In the genomic region with DNA sequence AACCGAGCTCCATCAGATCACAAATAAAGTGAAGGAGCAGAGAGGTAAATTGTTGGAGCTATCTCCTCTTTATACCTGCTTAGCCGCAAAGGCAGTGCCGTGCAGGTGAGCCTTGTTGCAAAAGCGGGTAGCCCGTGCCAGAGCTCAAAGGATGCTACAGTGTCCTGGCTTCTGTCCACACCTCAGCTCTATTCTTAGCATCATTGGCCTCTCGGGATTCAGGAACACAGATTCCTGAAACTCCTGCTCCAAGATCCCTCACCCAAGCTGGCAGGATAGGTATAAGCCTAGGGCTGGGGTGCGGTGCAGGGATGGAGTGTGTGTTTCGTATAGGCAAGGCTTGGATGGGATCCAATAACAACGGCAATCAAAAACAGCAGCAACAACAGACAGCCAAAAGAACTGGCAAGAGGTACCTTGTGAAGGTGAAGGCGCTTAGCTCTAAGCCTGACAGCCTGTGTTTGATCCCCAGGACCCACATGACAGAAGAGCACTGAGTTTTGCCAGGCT, we compare ENCODE assay signal across 30 mouse cellular contexts. TPM values are rescaled to one million over a fixed set of nuclear protein-coding genes. Genes with fewer than 3 reads are reported as not detected.
DNase-seq lines count a peak whose midpoint lies in the region; ATAC-seq lines count a peak whose summit lies in the region.
"Had no signal": no experiment of that assay in that cellular context is flagged by ENCODE, and none has a peak within 500 bp of the region (broad histone marks: within the 10 kb centered on the region; RNA-seq: fewer than 3 reads in every experiment).

No protein-coding gene starts in this region.

- H3K36me3 ChIP-seq in limb, embryonic 13.5 days = no peaks in the 10 kb centered on the region
- H3K36me3 ChIP-seq in limb, embryonic 10.5 days = no peaks in the 10 kb centered on the region
- H3K36me3 ChIP-seq: embryonic facial prominence, embryonic 12.5 days; forebrain, embryonic 10.5 days; heart, embryonic 12.5 days; heart, embryonic 15.5 days; hindbrain, embryonic 10.5 days; hindbrain, embryonic 13.5 days; intestine, embryonic 15.5 days had no signal

- no peak overlapping the region for H3K9ac ChIP-seq in limb, embryonic 13.5 days
- H3K9ac ChIP-seq: embryonic facial prominence, embryonic 12.5 days; forebrain, embryonic 13.5 days; heart, embryonic 12.5 days; heart, embryonic 15.5 days; hindbrain, embryonic 13.5 days; intestine, embryonic 15.5 days had no signal

- peaks cover 14% of the 10 kb centered on the region for H3K4me1 ChIP-seq in limb, embryonic 13.5 days
- peaks cover 14% of the 10 kb centered on the region for H3K4me1 ChIP-seq in limb, embryonic 10.5 days
- H3K4me1 ChIP-seq: forebrain, embryonic 13.5 days; heart, embryonic 15.5 days; intestine, embryonic 15.5 days had no signal

- ATAC-seq in cerebellum, adult (ENCODE audit: insufficient number of reproducible peaks, low FRiP score, low TSS enrichment) = no peak
- 0 out of 2 replicates have a peak, but pooled peaks have one; percentile 18 for ATAC-seq in limb, embryonic 13.5 days (ENCODE audit: low FRiP score, low read depth)
- ATAC-seq: CD4-positive, CD25-positive, alpha-beta regulatory T cell, adult 4 months; forebrain, embryonic 13.5 days; forebrain, embryonic 16.5 days; hindbrain, embryonic 16.5 days; intestine, embryonic 15.5 days had no signal

- no peak overlapping the region for H3K27ac ChIP-seq in limb, embryonic 13.5 days
- H3K27ac ChIP-seq in limb, embryonic 10.5 days = no peak overlapping the region
- H3K27ac ChIP-seq: embryonic facial prominence, embryonic 12.5 days; forebrain, embryonic 10.5 days; forebrain, embryonic 13.5 days; heart, embryonic 15.5 days; hindbrain, embryonic 10.5 days; hindbrain, embryonic 13.5 days; intestine, embryonic 15.5 days had no signal

- H3K27me3 ChIP-seq in limb, embryonic 13.5 days = no peaks in the 10 kb centered on the region
- H3K27me3 ChIP-seq in limb, embryonic 10.5 days (ENCODE audit: low read depth, poor library complexity, severe bottlenecking) = no peaks in the 10 kb centered on the region
- H3K27me3 ChIP-seq: embryonic facial prominence, embryonic 12.5 days; forebrain, embryonic 13.5 days; hindbrain, embryonic 13.5 days; intestine, embryonic 15.5 days had no signal

- H3K9me3 ChIP-seq in limb, embryonic 13.5 days = no peaks in the 10 kb centered on the region
- no peaks in the 10 kb centered on the region for H3K9me3 ChIP-seq in limb, embryonic 10.5 days (replicated peaks)
- H3K9me3 ChIP-seq: embryonic facial prominence, embryonic 12.5 days; forebrain, embryonic 10.5 days; forebrain, embryonic 13.5 days; heart, embryonic 12.5 days; heart, embryonic 15.5 days; hindbrain, embryonic 10.5 days; hindbrain, embryonic 13.5 days; intestine, embryonic 15.5 days had no signal

- WGBS in limb, embryonic 13.5 days = 71% methylated on average over 10 of the region's 10 CpGs
- 89% methylated on average over 10 of the region's 10 CpGs for WGBS in limb, embryonic 10.5 days

- H3K4me3 ChIP-seq in limb, embryonic 13.5 days = no peak overlapping the region
- no peak overlapping the region for H3K4me3 ChIP-seq in limb, embryonic 10.5 days
- H3K4me3 ChIP-seq: embryonic facial prominence, embryonic 12.5 days; erythroblast, embryonic 14.5 days; forebrain, embryonic 10.5 days; forebrain, embryonic 13.5 days; heart, embryonic 12.5 days; heart, embryonic 15.5 days; hindbrain, embryonic 10.5 days; hindbrain, embryonic 13.5 days; intestine, embryonic 15.5 days had no signal

- H3K4me2 ChIP-seq in limb, embryonic 13.5 days (replicated peaks) = no peak overlapping the region
- H3K4me2 ChIP-seq: embryonic facial prominence, embryonic 12.5 days; forebrain, embryonic 13.5 days; heart, embryonic 12.5 days; heart, embryonic 15.5 days; hindbrain, embryonic 13.5 days; intestine, embryonic 15.5 days had no signal

- peak; percentile 4 for DNase-seq in cerebellum, adult 9-10 months
- DNase-seq in limb, embryonic 10.5 days (ENCODE audit: low spot score) = no peak
- peak; percentile 19 to 49 for DNase-seq in cerebellum, postnatal 25 days
- DNase-seq in layer of hippocampus, adult 8-10 months (ENCODE audit: low spot score in 2 of 2) = no peak
- DNase-seq in yolk sac, embryonic 10.5 days (ENCODE audit: low spot score) = no peak
- DNase-seq: adrenal gland, adult 2 months; adrenal gland, postnatal 14 days; gastrocnemius, postnatal 10 days; heart, adult 18-20 months; heart, postnatal 10 days; heart, postnatal 36 days; kidney, adult 18-20 months; kidney, adult 9 months had no signal

RNA-seq across cellular contexts. Expression of a gene that starts 46.6 kb away (rescaled TPM):
- 5.6 and 7.1 TPM in 2 replicates for polyA plus RNA-seq in limb, embryonic 13.5 days (2015; fragmentation: Nextera tagmentation; extraction: Ambion mirVana)
- 8.1 and 10.5 TPM in 2 replicates for polyA plus RNA-seq in limb, embryonic 10.5 days (2016; fragmentation: Nextera tagmentation; extraction: Ambion mirVana)
- total RNA-seq in layer of hippocampus, adult 8-10 months (2022) = under 1 TPM; 0.47 to 0.86 (median 0.67) TPM
- total RNA-seq: MEL had no signal
- polyA plus RNA-seq: C2C12; CD4-positive, CD25-positive, alpha-beta regulatory T cell, adult 4 months; erythroblast, embryonic 14.5 days had no signal

RNA-seq across cellular contexts. Expression of a gene that starts 55.0 kb away (rescaled TPM):
- polyA plus RNA-seq in limb, embryonic 13.5 days (2015; fragmentation: Nextera tagmentation; extraction: Ambion mirVana) = not detected in 2 replicates
- not detected in 2 replicates for polyA plus RNA-seq in limb, embryonic 10.5 days (2016; fragmentation: Nextera tagmentation; extraction: Ambion mirVana)
- not detected for total RNA-seq in layer of hippocampus, adult 8-10 months (2022)
- total RNA-seq: adrenal gland, adult 2 months; adrenal gland, postnatal 14 days; adrenal gland, postnatal 4 days; heart, adult 18-20 months; heart, postnatal 10 days; heart, postnatal 36 days; MEL had no signal
- polyA plus RNA-seq: C2C12; erythroblast, embryonic 14.5 days; forebrain, embryonic 10.5 days; forebrain, embryonic 13.5 days; heart, embryonic 12.5 days; heart, embryonic 15.5 days; hindbrain, embryonic 10.5 days; intestine, embryonic 15.5 days had no signal

Comparison
In these comparisons a context has a peak if more than half of its experiments do, and no peak if none do; other contexts are left out.
1. DNase-seq: peak in cerebellum, adult 9-10 months (single experiment) and cerebellum, postnatal 25 days (2 of 2); none in limb, embryonic 10.5 days (single experiment), layer of hippocampus, adult 8-10 months (0 of 2) and yolk sac, embryonic 10.5 days (single experiment).